ENCODE assay signal across 8 mouse cellular contexts in genomic region chr2:120245421-120246016, GRCm38 (mm10). TPM values are rescaled to one million over a fixed set of nuclear protein-coding genes. Genes with fewer than 3 reads are reported as not detected.
A peak's percentile ranks its signal among the peaks of the same experiment; 100 is the strongest.
DNase-seq lines count a peak whose midpoint lies in the region; ATAC-seq lines count a peak whose summit lies in the region.
"Had no signal": no experiment of that assay in that cellular context is flagged by ENCODE, and none has a peak within 500 bp of the region (broad histone marks: within the 10 kb centered on the region; RNA-seq: fewer than 3 reads in every experiment).

No protein-coding gene starts in this region.

- ATAC-seq in embryonic facial prominence, embryonic 11.5 days (replicated peaks; ENCODE audit: insufficient number of reproducible peaks, low FRiP score, low TSS enrichment, low read depth), result no peak
- peak; percentile 46 for ATAC-seq in hindbrain, embryonic 12.5 days (ENCODE audit: low FRiP score)
- peak; percentile 51; the same call in 1 of the 2 replicates for ATAC-seq in midbrain, embryonic 13.5 days
- ATAC-seq in erythroid progenitor cell, adult 5-6 weeks (replicated peaks; ENCODE audit: low FRiP score, poor library complexity, severe bottlenecking), result no peak

- peak overlapping the region; percentile 36 for H3K4me3 ChIP-seq in embryonic facial prominence, embryonic 11.5 days (ENCODE audit: low read depth, low read length)
- H3K4me3 ChIP-seq in hindbrain, embryonic 12.5 days, result peak overlapping the region; percentile 30
- H3K4me3 ChIP-seq in midbrain, embryonic 13.5 days (replicated peaks), result peak overlapping the region; percentile 47
- H3K4me3 ChIP-seq: myocyte had no signal

- peak overlapping the region; percentile 60 for H3K4me2 ChIP-seq in embryonic facial prominence, embryonic 11.5 days (ENCODE audit: low read depth, low read length)
- H3K4me2 ChIP-seq in hindbrain, embryonic 12.5 days (replicated peaks), result peak overlapping the region; percentile 52
- H3K4me2 ChIP-seq in midbrain, embryonic 13.5 days (replicated peaks), result peak overlapping the region; percentile 68

- no peaks in the 10 kb centered on the region for H3K4me1 ChIP-seq in embryonic facial prominence, embryonic 11.5 days (ENCODE audit: control insufficient read depth, insufficient read depth, low read length)
- no peaks in the 10 kb centered on the region for H3K4me1 ChIP-seq in hindbrain, embryonic 12.5 days
- peaks cover 8% of the 10 kb centered on the region for H3K4me1 ChIP-seq in midbrain, embryonic 13.5 days (replicated peaks)

- H3K9me3 ChIP-seq in embryonic facial prominence, embryonic 11.5 days (replicated peaks; ENCODE audit: control insufficient read depth, low read length), result no peaks in the 10 kb centered on the region
- no peaks in the 10 kb centered on the region for H3K9me3 ChIP-seq in hindbrain, embryonic 12.5 days (replicated peaks)
- H3K9me3 ChIP-seq in midbrain, embryonic 13.5 days, result no peaks in the 10 kb centered on the region

- DNase-seq in left cerebral cortex, postnatal 4 days, result peak; percentile 24
- DNase-seq in left cerebral cortex, adult 8-10 months (ENCODE audit: low spot score in 2 of 2), result no peak
- peak; percentile 42 for DNase-seq in embryonic facial prominence, embryonic 11.5 days (ENCODE audit: low spot score)
- no peak for DNase-seq in left cerebral cortex, postnatal 25 days (ENCODE audit: low spot score in 2 of 2)

- WGBS in embryonic facial prominence, embryonic 11.5 days, result 15% methylated on average over 9 of the region's 9 CpGs
- 14% methylated on average over 9 of the region's 9 CpGs for WGBS in hindbrain, embryonic 12.5 days
- WGBS in midbrain, embryonic 13.5 days, result 11% methylated on average over 9 of the region's 9 CpGs

- intact Hi-C loops in left cerebral cortex, postnatal 4 days (cut with DNase I), result no loop called here
- intact Hi-C loops in left cerebral cortex, postnatal 25 days (cut with DNase I), result no loop called here

- H3K27ac ChIP-seq in embryonic facial prominence, embryonic 11.5 days (replicated peaks; ENCODE audit: low read depth, low read length), result no peak overlapping the region
- H3K27ac ChIP-seq in hindbrain, embryonic 12.5 days, result no peak overlapping the region
- H3K27ac ChIP-seq in midbrain, embryonic 13.5 days, result peak overlapping the region; percentile 51

- H3K36me3 ChIP-seq in embryonic facial prominence, embryonic 11.5 days (replicated peaks; ENCODE audit: control insufficient read depth, insufficient read depth, low read depth, low read length), result no peaks in the 10 kb centered on the region
- H3K36me3 ChIP-seq in hindbrain, embryonic 12.5 days, result no peaks in the 10 kb centered on the region
- H3K36me3 ChIP-seq in midbrain, embryonic 13.5 days, result no peaks in the 10 kb centered on the region

- peak overlapping the region; percentile 47 for H3K9ac ChIP-seq in embryonic facial prominence, embryonic 11.5 days (replicated peaks; ENCODE audit: low read length)
- 0 out of 2 replicates have a peak overlapping the region, but pooled peaks have one; percentile 0 for H3K9ac ChIP-seq in hindbrain, embryonic 12.5 days
- H3K9ac ChIP-seq in midbrain, embryonic 13.5 days (replicated peaks), result peak overlapping the region; percentile 66

- 0 out of 2 replicates have a peak, but pooled peaks cover 2% of the 10 kb centered on the region for H3K27me3 ChIP-seq in embryonic facial prominence, embryonic 11.5 days (ENCODE audit: control insufficient read depth, insufficient read depth, low read length)
- peaks cover 14% of the 10 kb centered on the region; the same call in 1 of the 2 replicates for H3K27me3 ChIP-seq in hindbrain, embryonic 12.5 days
- H3K27me3 ChIP-seq in midbrain, embryonic 13.5 days, result peaks cover 19% of the 10 kb centered on the region

RNA-seq across cellular contexts. Expression of gene Pla2g4e, which starts 0.4 kb away (rescaled TPM):
- 10 to 100 TPM; 42.0 to 42.3 TPM for total RNA-seq in left cerebral cortex, postnatal 4 days (2021)
- total RNA-seq in left cerebral cortex, adult 8-10 months (2022), result 10 to 100 TPM; 21.3 to 26.6 (median 22.6) TPM
- polyA plus RNA-seq in embryonic facial prominence, embryonic 11.5 days (2014; fragmentation: Nextera tagmentation; extraction: Ambion mirVana), result not detected in 2 replicates
- 0.14 and 0.35 TPM in 2 replicates for polyA plus RNA-seq in hindbrain, embryonic 12.5 days (2016; fragmentation: Nextera tagmentation; extraction: Ambion mirVana)
- polyA plus RNA-seq in midbrain, embryonic 13.5 days (2015; fragmentation: Nextera tagmentation; extraction: Ambion mirVana), result 1.3 and 1.5 TPM in 2 replicates
- total RNA-seq in erythroid progenitor cell, adult 5-6 weeks (2015; ENCODE audit: low replicate concordance), result not detected in 2 replicates
- total RNA-seq in erythroid progenitor cell, adult 5-6 weeks (2017; ENCODE audit: low replicate concordance), result not detected in 2 replicates
- 10 to 100 TPM; 18.9 to 21.8 TPM for total RNA-seq in left cerebral cortex, postnatal 25 days (2021)

RNA-seq across cellular contexts. Expression of gene Pla2g4d, which starts 43.5 kb away (rescaled TPM):
- under 1 TPM; 0.40 to 0.62 TPM for total RNA-seq in left cerebral cortex, postnatal 4 days (2021)
- not detected for total RNA-seq in left cerebral cortex, adult 8-10 months (2022)
- polyA plus RNA-seq in embryonic facial prominence, embryonic 11.5 days (2014; fragmentation: Nextera tagmentation; extraction: Ambion mirVana), result 0.08 TPM in 1 of 2 replicates, not detected in the other
- not detected in 2 replicates for polyA plus RNA-seq in hindbrain, embryonic 12.5 days (2016; fragmentation: Nextera tagmentation; extraction: Ambion mirVana)
- polyA plus RNA-seq in midbrain, embryonic 13.5 days (2015; fragmentation: Nextera tagmentation; extraction: Ambion mirVana), result not detected in 2 replicates
- total RNA-seq in erythroid progenitor cell, adult 5-6 weeks (2015; ENCODE audit: low replicate concordance), result not detected in 2 replicates
- total RNA-seq in erythroid progenitor cell, adult 5-6 weeks (2017; ENCODE audit: low replicate concordance), result not detected in 2 replicates
- total RNA-seq in left cerebral cortex, postnatal 25 days (2021), result not detected
- polyA plus RNA-seq: myocyte had no signal

Comparison
In these comparisons a context has a peak if more than half of its experiments do, and no peak if none do; other contexts are left out.
1. DNase-seq: peak in left cerebral cortex, postnatal 4 days (single experiment) and embryonic facial prominence, embryonic 11.5 days (single experiment); none in left cerebral cortex, adult 8-10 months (0 of 2) and left cerebral cortex, postnatal 25 days (0 of 2).
2. ATAC-seq: peak in hindbrain, embryonic 12.5 days (single experiment) and midbrain, embryonic 13.5 days (single experiment); none in embryonic facial prominence, embryonic 11.5 days (single experiment) and erythroid progenitor cell, adult 5-6 weeks (single experiment).
3. H3K9ac ChIP-seq: peak in every context shown above with its lines; median percentile 66 in midbrain, embryonic 13.5 days; 47 in embryonic facial prominence, embryonic 11.5 days; 0 in hindbrain, embryonic 12.5 days.
4. RNA of gene Pla2g4e, which starts 0.4 kb away (total RNA-seq): 42.0 to 42.3 TPM in left cerebral cortex, postnatal 4 days, 21.3 to 26.6 TPM in left cerebral cortex, adult 8-10 months and 18.9 to 21.8 TPM in left cerebral cortex, postnatal 25 days; not detected in erythroid progenitor cell, adult 5-6 weeks; every median in the first group is over 10 times any median in the second.
5. Peak in every context shown above with its lines, with median percentiles within 50 percentile points of each other: H3K4me2 ChIP-seq and H3K4me3 ChIP-seq.